Mouse (Mus musculus) midbrain, postnatal 0 days (tissue): ENCODE measurements around the gene Il1r2. TPM values are rescaled to one million over a fixed set of nuclear protein-coding genes. Genes with fewer than 3 reads are reported as not detected.

ENCODE experiments used
- ATAC-seq: fragments of 200-750 bp; cut with Nextera tagmentation; 2 replicates; pipeline ENCODE4 v1.8.0; 2017; ENCODE audit warnings: moderate number of reproducible peaks, mild to moderate bottlenecking, moderate TSS enrichment, moderate library complexity; ENCODE audit not compliant: low FRiP score
- DNase-seq: peaks from one replicate; pipeline ENCODE4 v3.0.0-alpha.2; 2015; ENCODE audit warnings: low spot score
- H3K27ac ChIP-seq: fragments of 300-500 bp; sonication (generic); 2 replicates; pipeline ENCODE4 v1.5.1; 2014; ENCODE audit warnings: low read depth, mild to moderate bottlenecking, low read length, mixed read lengths
- H3K27me3 ChIP-seq: fragments of 300-500 bp; sonication (generic); 2 replicates; pipeline ENCODE4 v1.6.1; 2014; ENCODE audit warnings: low read length, control low read depth, mixed read lengths; ENCODE audit not compliant: insufficient read depth
- H3K36me3 ChIP-seq: fragments of 300-500 bp; sonication (generic); 2 replicates; pipeline ENCODE4 v1.6.1; 2014; ENCODE audit warnings: low read length, control low read depth, mixed read lengths; ENCODE audit not compliant: insufficient read depth
- H3K4me1 ChIP-seq: fragments of 300-500 bp; sonication (generic); 2 replicates; pipeline ENCODE4 v1.6.1; 2014; ENCODE audit warnings: mild to moderate bottlenecking, control low read depth, antibody characterized with exemption, low read length, mixed read lengths; ENCODE audit not compliant: insufficient read depth
- H3K4me2 ChIP-seq: fragments of 300-500 bp; sonication (generic); 2 replicates; pipeline ENCODE4 v1.6.1; 2014; ENCODE audit warnings: low read depth, mild to moderate bottlenecking, low read length, mixed read lengths; ENCODE audit not compliant: poor library complexity, severe bottlenecking
- H3K4me3 ChIP-seq: fragments of 300-500 bp; sonication (generic); 2 replicates; pipeline ENCODE4 v1.5.1; 2014; ENCODE audit warnings: low read depth, mild to moderate bottlenecking, low read length, moderate library complexity
- H3K9ac ChIP-seq: fragments of 300-500 bp; sonication (generic); replicated peaks from 2 replicates; pipeline ENCODE4 v1.6.1; 2014; ENCODE audit warnings: mild to moderate bottlenecking, low read length, moderate library complexity, mixed read lengths; ENCODE audit not compliant: poor library complexity, severe bottlenecking
- H3K9me3 ChIP-seq: fragments of 300-500 bp; sonication (generic); 2 replicates; pipeline ENCODE4 v1.6.1; 2016; ENCODE audit warnings: low read length, control low read depth
- CTCF ChIP-seq: IDR thresholded peaks from 2 replicates; pipeline ENCODE4 v1.5.1; 2016; ENCODE audit warnings: antibody characterized with exemption, mild to moderate bottlenecking
- WGBS: fragments of 180-500 bp; shearing (Covaris S2); extraction: QIAGEN DNeasy Blood & Tissue Kit; methylation state at CpG from one replicate; pipeline ENCODE4 v1.1.7; 2014; 5-methylcytosine and 5-hydroxymethylcytosine counted together
- polyA plus RNA-seq: library from polyadenylated mRNA; unstranded; fragments of >200 nt; fragmentation: Nextera tagmentation; extraction: Ambion mirVana; gene quantifications from 2 replicates; pipeline ENCODE4 v1.2.1, GENCODE M21; 2015
- total RNA-seq: library from RNA; depleted of rRNA; stranded (reverse); fragments of >200 nt; gene quantifications from 2 replicates; pipeline ENCODE4 v1.2.3, GENCODE M21; 2014; rRNA removed

The Il1r2 gene
- total RNA-seq (not detected in 2 replicates), polyA plus RNA-seq (0.35 and 0.83 TPM in 2 replicates)

- Histone ChIP-seq H3K4me2 (no peak within 1 kb of the TSS), H3K9ac (no peak within 1 kb of the TSS), H3K4me1 (no peaks in the 10 kb centered on the region), H3K36me3 (no peaks in the 10 kb centered on the region), H3K27me3 (no peaks in the 10 kb centered on the region), H3K4me3 (no peak within 1 kb of the TSS), H3K27ac (no peak within 1 kb of the TSS), H3K9me3 (no peaks in the 10 kb centered on the region)
- WGBS, result 92% methylated on average over 5 of the region's 5 CpGs
- no peak for TF ChIP-seq CTCF
- no peak for DNase-seq
- ATAC-seq, result no peak
Measured at GRCm38 (mm10) chr1:40073779-40074178, at the start of gene Il1r2. Gene Il1r2 (plus strand): TSS chr1:40074079.

GRCm38 (mm10) chr1:40024554-40025320, 49.1 kb upstream of the Il1r2 start:
- DNase-seq (no peak), ATAC-seq (no peak)
- H3K4me1 ChIP-seq, result no peaks in the 10 kb centered on the region
- H3K4me2 ChIP-seq, result no peak overlapping the region
- no peak overlapping the region for H3K9ac ChIP-seq
- no peak overlapping the region for H3K4me3 ChIP-seq
- H3K27ac ChIP-seq, result no peak overlapping the region
- WGBS, result 93% methylated on average over 27 of the region's 27 CpGs
- TF ChIP-seq CTCF, result no peak
- peaks cover 46% of the 10 kb centered on the region for H3K36me3 ChIP-seq
- no peaks in the 10 kb centered on the region for H3K9me3 ChIP-seq
- H3K27me3 ChIP-seq, result no peaks in the 10 kb centered on the region

GRCm38 (mm10) chr1:40025416-40025815, 48.5 kb upstream of the Il1r2 start:
- Histone ChIP-seq H3K36me3 (peaks cover 39% of the 10 kb centered on the region), H3K4me2 (no peak overlapping the region), H3K9ac (no peak overlapping the region), H3K27ac (no peak overlapping the region), H3K4me3 (no peak overlapping the region), H3K4me1 (no peaks in the 10 kb centered on the region), H3K9me3 (no peaks in the 10 kb centered on the region), H3K27me3 (no peaks in the 10 kb centered on the region)
- DNase-seq, result no peak
- ATAC-seq, result no peak
- 88% methylated on average over 5 of the region's 5 CpGs for WGBS
- no peak for TF ChIP-seq CTCF

DNA sequence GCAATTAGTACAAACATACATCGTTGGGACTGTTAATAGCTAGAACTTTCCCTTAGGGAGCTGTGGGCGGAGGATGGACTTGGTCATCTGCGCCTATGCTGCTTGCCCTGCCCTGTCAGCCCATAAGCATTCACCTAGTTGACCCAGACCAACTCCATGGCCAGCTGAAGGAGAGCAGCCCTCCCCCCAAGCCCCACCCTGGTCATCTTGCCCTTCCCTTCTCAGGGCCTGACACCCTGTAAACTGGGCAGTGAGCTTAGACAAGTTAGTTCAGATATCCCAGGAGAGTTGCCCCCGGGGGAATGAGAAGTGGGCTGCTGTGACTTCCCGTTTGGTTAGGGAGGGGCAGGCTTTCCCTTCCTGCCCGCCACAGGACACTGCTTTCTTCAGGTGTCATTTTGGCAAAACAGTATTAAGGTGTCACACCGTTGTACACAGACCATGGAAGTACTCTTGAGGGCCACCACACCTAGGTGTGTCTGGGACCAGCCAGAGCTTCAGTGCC, 46.7 kb upstream of the Il1r2 start:
- Histone ChIP-seq H3K9me3 (no peaks in the 10 kb centered on the region), H3K4me2 (no peak overlapping the region), H3K9ac (no peak overlapping the region), H3K4me3 (no peak overlapping the region), H3K27me3 (no peaks in the 10 kb centered on the region), H3K36me3 (peaks cover 35% of the 10 kb centered on the region), H3K27ac (no peak overlapping the region), H3K4me1 (no peaks in the 10 kb centered on the region)
- TF ChIP-seq CTCF, result no peak
- 86% methylated on average over 7 of the region's 7 CpGs for WGBS
- DNase-seq (no peak), ATAC-seq (peak; percentile 17; the same call in 1 of the 2 replicates)

DNA sequence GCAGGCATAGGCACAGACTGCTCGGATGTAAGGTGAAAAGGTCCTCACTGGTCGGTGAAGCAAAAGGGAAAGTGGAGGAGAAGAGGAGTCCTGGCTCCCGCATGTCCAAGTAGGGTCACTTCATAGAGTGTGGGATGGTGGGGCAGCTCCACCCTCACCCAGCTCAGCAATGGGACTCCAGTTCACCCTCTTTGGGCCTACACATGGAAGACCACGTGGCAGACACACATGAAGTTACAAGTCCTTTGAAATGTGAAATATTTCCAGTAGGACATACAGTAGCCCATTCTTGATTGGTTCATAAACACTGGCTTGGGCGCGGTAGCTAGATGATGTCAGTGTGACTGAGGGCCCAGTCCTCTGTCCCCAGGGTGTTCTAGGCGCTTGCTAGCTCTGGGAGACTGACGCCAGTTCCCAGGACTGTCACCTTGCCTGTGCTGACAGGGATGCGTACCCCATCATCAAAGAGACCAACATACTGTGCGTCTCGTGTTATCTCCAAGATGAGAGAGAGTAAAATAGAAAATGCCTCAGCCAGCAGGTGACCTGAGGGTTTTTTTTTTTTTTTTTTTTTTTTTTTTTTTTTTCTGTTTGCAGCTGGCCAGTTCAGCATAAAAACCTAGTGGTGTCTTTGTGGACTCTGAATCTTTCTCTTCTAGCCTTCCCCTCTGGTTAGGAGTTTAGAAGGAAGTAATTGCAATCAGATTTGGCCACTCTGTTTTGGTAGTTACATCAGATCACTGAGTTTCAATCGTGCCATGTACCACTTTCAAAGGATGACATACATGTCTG, 45.5 kb upstream of the Il1r2 start:
- no peak for DNase-seq
- Histone ChIP-seq H3K27ac (no peak overlapping the region), H3K4me3 (no peak overlapping the region), H3K4me1 (no peaks in the 10 kb centered on the region), H3K9me3 (no peaks in the 10 kb centered on the region), H3K4me2 (no peak overlapping the region), H3K27me3 (no peaks in the 10 kb centered on the region), H3K9ac (no peak overlapping the region), H3K36me3 (peaks cover 26% of the 10 kb centered on the region)
- peak; percentile 17; the same call in 1 of the 2 replicates for ATAC-seq
- 74% methylated on average over 12 of the region's 12 CpGs for WGBS
- no peak for TF ChIP-seq CTCF

DNA sequence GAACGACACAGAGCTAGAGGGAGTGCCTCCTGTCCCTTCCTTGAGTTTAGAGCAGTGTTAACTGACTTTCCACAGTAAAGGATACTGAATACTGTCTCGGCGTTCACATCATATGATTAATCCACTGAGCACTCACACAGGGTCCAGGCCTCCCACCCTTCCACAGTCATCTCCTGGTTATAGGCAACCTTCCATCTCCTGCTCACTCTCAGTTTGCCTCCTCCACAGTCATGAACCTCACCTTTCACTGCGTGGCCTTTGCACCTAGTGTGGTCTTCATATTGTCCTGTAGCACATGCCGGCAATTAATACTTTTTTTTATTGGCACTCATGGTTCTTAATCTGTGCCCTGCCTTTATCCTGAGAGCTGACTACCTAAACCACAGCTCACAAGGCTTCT, 44.3 kb upstream of the Il1r2 start:
- Histone ChIP-seq H3K9me3 (no peaks in the 10 kb centered on the region), H3K4me1 (no peaks in the 10 kb centered on the region), H3K36me3 (peaks cover 16% of the 10 kb centered on the region), H3K4me3 (no peak overlapping the region), H3K27ac (no peak overlapping the region), H3K4me2 (no peak overlapping the region), H3K27me3 (no peaks in the 10 kb centered on the region), H3K9ac (no peak overlapping the region)
- DNase-seq, result no peak
- TF ChIP-seq CTCF, result no peak
- ATAC-seq, result no peak
- WGBS, result 88% methylated on average over 5 of the region's 5 CpGs
